Mouse (Mus musculus): ENCODE results near the gene Jtb.

Gene Jtb

DNA sequence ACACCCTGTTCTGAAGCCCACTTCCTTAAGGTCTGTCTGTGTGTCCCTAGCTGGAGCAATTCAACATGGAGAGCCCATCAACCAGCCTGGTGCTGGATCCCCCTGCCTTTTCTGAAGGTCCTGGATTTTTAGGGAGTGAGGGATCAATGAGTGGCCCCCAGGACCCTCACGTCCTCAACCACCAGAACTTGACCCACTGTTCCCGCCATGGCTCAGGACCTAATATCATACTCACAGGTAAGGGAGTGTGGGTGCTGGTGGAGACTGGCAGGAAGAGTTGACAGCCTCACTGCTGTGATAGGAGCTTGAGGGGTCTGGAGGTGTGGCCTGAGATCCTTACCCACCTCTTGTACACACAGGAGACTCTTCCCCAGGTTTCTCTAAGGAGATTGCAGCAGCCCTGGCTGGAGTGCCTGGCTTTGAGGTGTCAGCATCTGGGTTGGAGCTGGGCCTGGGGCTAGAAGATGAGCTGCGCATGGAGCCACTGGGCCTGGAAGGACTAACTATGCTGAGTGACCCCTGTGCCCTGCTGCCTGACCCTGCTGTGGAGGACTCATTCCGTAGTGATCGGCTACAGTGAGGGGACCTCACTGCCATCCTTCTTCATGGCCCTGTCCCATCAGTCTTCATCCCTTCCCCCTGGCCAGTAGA, 31.8 kb downstream of the Jtb start:
- no peak for DNase-seq (ENCODE audit: low spot score)

GRCm38 (mm10) chr3:90264687-90265033, 33.3 kb downstream of the Jtb start:
- DNase-seq (ENCODE audit: low spot score), result no peak

- DNase-seq (ENCODE audit: low spot score), result peak; percentile 91
Observed at GRCm38 (mm10) chr3:90265034-90265931, 33.9 kb downstream of the Jtb start, which contains the start of gene Dennd4b. Dennd4b (plus strand) TSS chr3:90265185.

- no peak for DNase-seq (ENCODE audit: low spot score)
Observed at GRCm38 (mm10) chr3:90265932-90266741, 34.7 kb downstream of the Jtb start.

DNA sequence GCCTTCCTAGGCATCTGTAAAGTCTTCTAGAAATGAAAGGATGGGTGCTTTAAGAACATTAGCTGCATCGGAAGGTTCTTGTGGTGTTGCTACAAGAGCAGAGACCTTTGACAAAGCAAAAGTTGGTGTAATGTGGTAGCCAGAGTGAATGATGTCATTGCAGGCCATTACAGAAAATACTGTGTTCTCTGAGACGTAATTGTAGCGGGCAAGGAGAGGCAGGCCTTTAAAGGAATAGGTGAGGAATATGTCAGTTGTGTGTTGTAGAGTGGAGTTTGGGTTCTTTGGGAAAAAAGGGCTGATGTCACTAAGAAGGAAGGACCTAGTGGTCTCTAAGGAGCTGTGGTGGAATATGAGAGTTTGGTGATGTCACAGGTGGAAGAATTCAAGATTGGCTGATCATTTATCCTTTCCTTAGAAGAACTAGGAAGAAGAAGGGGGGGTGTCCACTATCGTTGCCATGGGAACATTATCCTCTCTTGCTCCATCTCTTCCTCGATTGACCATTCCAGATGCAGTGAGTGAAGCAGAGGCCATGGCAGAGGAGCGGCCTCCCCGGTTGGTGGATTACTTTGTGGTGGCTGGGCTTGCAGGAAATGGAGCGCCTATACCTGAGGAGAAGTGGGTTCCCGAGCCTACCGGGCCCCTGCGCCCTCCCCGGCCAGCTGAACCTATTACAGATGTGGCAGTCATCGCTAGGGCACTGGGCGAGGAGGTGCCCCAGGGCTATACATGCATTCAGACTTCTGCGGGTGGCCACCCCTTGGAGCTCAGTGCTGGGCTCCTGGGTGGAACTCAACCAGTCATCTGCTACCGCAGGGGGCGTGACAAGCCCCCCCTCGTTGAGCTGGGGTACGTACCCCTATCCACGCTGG, 35.7 kb downstream of the Jtb start:
- DNase-seq (ENCODE audit: low spot score), result no peak

- DNase-seq (ENCODE audit: low spot score), result no peak
Observed at GRCm38 (mm10) chr3:90268190-90268589, 36.8 kb downstream of the Jtb start.

DNA sequence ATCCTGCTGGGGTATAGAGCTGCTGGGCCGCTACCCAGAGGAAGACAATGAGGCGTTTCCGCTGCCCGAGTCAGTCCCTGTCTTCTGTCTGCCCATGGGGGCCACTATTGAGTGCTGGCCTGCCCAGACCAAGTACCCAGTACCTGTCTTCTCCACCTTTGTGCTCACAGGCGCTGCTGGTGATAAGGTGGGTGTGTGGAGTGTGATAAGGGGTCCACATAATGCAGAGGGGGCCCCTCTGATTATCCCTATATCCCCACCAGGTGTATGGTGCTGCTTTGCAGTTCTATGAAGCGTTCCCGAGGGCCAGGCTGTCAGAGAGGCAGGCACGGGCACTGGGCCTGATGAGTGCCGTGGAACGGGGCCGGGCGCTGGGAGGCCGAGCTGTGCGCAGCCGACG, 37.6 kb downstream of the Jtb start:
- no peak for DNase-seq (ENCODE audit: low spot score)

- DNase-seq (ENCODE audit: low spot score), result no peak
Observed at GRCm38 (mm10) chr3:90270784-90271183, 39.4 kb downstream of the Jtb start.

- DNase-seq (ENCODE audit: low spot score), result no peak
Observed at GRCm38 (mm10) chr3:90272170-90272569, 40.8 kb downstream of the Jtb start.

DNA sequence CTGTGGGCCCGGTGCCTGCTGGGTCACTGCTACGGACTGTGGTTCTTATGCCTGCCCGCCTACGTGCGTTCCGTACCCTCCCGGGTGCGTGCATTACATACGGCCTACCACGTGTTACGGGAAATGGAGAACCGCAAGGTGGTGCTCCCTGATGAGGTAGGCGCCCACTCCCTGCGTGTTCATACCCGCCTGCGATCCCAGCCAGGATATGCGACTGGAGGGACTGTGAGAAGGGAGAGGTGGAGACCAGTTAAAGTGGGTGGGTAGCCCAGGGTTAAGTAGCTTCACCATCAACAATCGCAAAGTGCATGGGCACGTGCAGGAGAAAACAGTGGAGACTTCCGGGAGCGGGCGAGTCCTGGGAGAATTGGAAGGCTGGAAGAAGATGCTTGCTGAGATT, 42.5 kb downstream of the Jtb start:
- DNase-seq (ENCODE audit: low spot score), result no peak

DNA sequence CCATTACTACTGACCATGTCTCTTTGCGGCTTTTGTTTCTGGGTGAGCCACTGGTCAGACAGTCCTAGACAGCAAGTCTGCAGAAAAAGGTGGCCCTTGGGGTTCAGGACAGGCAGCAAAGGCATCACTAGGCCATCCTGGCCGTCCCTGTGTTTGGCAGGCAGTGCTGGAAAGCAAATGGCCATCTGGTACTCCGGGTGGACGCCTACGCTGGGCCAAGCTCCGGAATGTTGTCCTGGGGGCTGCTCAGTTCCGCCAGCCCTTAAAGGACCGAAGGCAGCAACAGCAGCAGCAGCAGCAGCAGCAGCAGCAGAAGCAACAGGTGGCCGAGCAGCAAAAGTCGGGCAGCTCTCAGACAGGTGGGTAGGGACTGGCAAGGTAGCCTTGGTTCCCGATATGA, 43.9 kb downstream of the Jtb start:
- no peak for DNase-seq (ENCODE audit: low spot score)

DNA sequence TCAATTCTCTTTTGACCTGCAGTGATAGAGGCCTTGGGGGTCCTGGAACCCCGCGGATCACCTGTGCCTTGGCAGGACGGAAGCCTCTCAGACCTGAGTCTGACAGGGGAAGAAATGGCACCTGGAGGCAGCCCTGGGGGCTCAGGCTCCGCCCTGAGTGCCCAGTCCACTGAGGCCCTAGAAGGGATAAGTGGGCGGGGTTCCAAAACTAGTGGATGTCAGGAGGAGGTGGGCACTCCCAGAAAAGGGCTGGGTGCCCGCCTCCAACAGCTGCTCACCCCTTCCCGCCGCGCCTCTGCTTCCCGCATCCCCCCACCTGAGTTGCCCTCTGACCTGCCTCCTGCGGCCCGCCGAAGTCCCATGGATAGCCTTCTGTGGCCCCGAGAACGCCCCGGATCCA, 45.5 kb downstream of the Jtb start:
- DNase-seq (ENCODE audit: low spot score), result no peak

DNA sequence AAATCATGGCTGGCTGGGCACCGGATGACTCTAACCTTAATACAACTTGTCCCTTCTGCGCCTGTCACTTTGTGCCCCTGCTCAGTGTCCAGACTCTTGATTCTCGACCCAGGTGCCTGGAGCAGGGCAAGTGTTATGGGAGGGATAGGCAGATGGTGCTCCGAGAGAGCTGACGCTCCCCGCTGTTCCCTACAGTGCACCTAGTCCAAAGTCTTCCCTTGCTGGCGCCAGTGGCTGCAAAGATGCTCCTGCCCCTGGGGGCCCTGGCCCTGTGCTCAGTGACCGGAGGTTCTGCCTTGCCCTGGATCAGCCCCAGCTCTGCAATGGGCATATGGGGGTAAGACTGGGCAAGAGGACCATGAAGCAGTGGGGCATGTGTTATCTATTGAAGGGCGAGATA, 46.4 kb downstream of the Jtb start:
- DNase-seq (ENCODE audit: low spot score), result no peak

DNA sequence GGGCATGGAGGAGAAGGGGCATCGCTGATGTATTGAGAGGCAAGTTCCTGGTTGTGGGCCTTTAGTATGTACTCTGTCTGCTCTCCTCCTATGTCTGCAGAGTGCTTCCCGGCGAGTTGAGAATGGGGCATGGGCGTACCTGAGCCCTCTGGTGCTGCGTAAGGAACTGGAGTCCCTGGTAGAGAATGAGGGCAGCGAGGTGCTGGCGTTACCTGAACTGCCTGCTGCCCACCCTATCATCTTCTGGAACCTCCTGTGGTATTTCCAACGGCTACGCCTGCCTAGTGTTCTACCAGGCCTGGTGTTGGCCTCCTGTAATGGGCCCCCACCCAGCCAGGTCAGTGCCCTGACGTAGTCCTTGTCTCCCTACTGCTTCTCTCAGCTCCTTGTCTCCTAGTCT, 46.8 kb downstream of the Jtb start:
- DNase-seq (ENCODE audit: low spot score), result no peak

GRCm38 (mm10) chr3:90279216-90279615, 47.8 kb downstream of the Jtb start:
- no peak for DNase-seq (ENCODE audit: low spot score)

DNA sequence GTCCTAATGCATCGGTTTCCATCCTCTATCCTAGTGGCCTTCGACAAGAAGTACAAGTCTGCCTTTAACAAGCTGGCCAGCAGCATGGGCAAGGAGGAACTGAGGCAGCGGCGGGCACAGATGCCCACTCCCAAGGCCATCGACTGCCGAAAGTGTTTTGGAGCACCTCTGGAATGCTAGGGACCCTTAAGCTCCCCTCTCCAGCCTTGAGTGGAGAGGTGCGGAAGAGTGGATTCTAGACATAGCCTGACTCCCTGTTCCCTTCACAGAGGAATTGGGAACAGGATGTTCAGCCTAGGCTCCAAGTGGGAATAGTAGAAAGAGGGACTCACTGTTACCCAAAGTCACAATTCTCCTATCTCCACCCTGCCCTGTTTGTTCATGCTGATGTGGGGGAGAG, 48.3 kb downstream of the Jtb start:
- DNase-seq (ENCODE audit: low spot score), result no peak

DNA sequence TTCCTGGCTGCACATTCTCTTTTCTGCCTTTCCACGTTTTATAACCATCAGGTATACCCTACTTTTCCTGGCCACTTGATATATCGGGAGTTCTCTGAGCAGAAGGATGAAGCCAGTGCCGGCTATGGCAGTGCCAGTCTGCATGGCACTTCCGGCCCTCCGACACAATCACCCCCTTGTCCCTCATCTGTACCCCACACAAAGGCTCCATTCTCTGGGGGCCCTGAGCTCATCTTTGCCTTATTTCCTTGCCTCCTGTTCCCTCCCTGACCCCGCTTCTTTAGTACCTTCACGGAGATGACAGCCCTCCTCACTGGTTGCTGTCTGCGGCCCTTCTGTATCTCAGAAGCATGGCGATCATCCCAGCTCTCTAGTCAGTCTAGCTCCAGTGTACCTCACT, 49.3 kb downstream of the Jtb start:
- no peak for DNase-seq (ENCODE audit: low spot score)

GRCm38 (mm10) chr3:90284150-90284549, 52.8 kb downstream of the Jtb start:
- no peak for DNase-seq (ENCODE audit: low spot score)
